Mouse (Mus musculus) cerebellum, adult 9-10 months (tissue): ENCODE results near the gene Olfr1348.
"Not testable (repeated sequence)": the region's sequence is repeated elsewhere in the genome, so short reads cannot be mapped to it uniquely, and the experiment has no call there.

ENCODE experiments used
- DNase-seq: peaks from one replicate; pipeline ENCODE4 v3.0.0; 2022

Olfr1348 gene

DNA sequence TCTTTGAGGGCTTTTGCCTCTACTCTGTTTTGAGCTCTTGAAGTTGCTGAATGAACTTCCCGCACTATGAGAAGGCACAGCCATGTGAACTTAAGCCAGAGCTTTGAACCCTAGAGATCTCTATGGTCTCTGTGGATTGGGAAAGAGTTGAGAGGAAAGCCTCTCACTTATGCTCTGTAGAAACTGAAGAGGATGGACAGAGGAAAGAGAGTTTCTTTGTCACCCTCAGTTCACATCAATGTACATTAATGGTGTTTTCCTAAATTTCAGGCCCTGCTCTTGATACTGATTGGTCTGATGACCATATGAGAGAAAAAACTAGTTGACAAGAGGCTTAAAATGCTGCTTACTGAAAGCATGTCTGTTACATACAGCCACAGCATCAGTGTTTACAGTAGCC is at the start of gene Olfr1348:
Gene Olfr1348, minus strand, starts transcription at position 101 of the 400 bp plus-strand sequence.
- DNase-seq = no peak

DNA sequence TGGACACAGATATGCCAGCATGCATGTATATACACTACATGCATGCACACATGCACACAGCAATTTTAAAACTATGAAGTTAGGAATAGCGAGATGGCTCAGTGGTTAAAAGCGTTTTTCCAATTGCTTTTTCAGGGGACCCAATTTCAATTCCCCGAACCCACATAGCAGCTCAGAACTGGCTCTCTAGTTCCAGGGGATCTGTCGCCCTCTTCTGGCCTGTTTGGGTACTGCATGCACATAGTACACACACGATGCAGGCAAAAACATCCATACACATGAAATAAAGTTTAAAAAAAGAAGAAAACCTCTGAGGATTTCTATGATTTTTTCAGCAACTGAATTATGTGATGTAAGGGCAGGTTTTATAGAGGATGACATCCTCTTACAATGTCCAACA is 17.6 kb upstream of the Olfr1348 start:
- DNase-seq = no peak

DNA sequence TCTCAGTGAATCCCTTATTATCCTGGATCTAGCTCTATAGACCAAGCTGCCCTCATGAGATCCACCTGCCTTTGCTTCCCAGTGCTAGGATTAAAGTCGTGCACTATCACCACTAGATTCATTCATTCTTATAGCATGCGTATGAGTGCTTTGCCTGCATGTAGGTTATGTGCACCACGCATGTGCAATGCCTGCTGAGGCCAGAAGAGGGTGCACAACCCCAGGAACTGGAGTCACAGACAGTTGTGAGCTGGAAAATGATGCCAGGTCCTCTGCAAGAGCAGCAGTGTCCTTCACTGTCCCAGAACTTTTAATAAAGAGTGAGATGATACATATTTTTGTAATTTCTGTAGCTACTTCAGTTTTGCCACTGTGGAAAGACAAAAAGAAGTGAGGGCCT is 16.5 kb upstream of the Olfr1348 start:
- DNase-seq = no peak

- DNase-seq = no peak
Observed at GRCm38 (mm10) chr7:6522850-6523249, 14.3 kb upstream of the Olfr1348 start, which contains the start of gene Olfr1349. TSS of gene Olfr1349 (minus strand) at chr7:6522950.

DNA sequence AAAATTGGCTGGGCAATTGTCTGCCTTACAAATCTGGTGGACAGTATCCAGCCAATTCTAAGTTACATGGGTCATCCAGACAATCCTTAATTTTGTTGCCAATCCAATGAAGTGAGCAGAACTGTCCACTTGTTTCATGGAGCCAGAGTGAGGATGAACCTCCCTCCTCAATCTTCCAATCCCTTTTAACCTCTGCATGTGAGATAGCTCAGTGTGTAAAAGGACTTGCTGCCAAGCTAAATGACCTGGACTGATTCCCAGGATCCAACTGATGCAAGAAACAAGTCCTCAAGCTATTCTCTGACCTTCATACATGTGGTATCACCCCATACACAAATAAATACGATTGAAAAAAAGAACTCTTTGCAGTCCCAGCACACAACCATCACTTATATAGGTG is 13.1 kb upstream of the Olfr1348 start:
- DNase-seq = no peak

DNA sequence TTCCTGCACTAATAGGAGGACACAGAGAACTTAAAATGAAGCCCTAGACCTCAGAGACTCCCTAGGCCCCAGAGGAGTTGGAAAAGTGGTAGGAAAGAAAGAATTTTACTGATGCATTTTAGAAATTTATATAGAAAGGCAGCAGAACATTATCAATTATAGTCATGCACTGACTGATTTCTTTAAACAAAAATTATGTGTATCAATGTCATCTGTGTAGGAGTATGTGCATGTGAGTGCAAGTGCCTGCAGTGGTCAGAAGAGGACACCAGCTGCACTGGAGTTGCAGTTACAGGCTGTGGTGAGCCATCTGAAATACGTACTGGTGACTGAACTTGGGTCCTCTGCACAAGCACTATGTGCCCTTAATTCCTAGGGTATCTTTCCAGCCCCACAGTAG is 8.9 kb downstream of the Olfr1348 start, which contains the start of gene Olfr1347:
Gene Olfr1347, minus strand, starts transcription at position 101 of the 400 bp plus-strand sequence.
- no peak for DNase-seq

- DNase-seq = no peak
Observed at GRCm38 (mm10) chr7:6486841-6487240, 21.7 kb downstream of the Olfr1348 start, which contains the start of gene Olfr5. TSS of gene Olfr5 (minus strand) at chr7:6486941.

GRCm38 (mm10) chr7:6477633-6478032 is 30.9 kb downstream of the Olfr1348 start:
- not testable (repeated sequence) for DNase-seq

DNA sequence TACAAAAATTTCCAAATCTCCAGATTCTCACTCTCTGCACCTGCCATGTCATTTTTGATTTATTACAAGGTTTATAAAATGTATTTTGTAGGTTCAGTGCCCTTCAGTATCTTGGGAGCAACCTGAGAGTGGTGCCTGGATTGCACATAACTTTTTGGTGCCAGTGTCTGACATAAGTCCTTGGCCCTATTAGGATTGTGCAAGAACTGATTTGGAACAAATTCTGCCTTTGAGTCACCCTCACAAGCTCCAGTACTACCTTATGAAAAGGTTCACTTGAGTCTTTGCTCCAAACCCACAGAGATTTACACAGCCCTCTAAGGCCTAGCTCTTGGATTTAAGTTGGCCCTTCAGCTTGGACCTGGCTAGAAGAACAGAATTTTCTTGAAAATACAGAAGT is 41.6 kb downstream of the Olfr1348 start, which contains the start of gene Olfr1346:
Gene Olfr1346, plus strand, starts transcription at position 151 of the 400 bp plus-strand sequence.
- no peak for DNase-seq

DNA sequence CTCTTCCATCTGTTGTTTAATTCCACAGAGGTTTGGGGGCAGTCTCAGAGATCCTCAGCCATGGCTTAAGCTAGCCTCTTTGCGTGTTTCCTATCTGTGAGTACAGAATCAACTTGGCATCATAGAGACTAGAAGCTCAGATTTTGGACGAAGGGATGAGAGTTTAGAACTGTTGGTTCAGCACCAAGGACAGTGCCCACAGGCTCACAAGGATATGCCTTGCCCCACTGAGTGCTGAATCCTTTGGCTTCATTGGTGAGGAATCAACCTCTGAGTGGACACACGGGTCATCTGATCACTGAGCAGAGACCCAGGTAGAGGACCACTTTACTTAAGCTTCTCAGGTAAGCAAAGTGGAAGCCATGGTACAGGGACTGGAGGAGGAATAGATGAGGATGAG is 52.1 kb downstream of the Olfr1348 start:
- no peak for DNase-seq

GRCm38 (mm10) chr7:6455868-6456267 is 52.7 kb downstream of the Olfr1348 start, which contains the start of gene Olfr1336:
TSS of gene Olfr1336 (plus strand) at chr7:6456168.
- no peak for DNase-seq
